Mouse (Mus musculus) hindbrain, embryonic 16.5 days (tissue): ENCODE measurements around the gene Cdc34. TPM values are rescaled to one million over a fixed set of nuclear protein-coding genes. Genes with fewer than 3 reads are reported as not detected.

ENCODE experiments used
- ATAC-seq: fragments of 200-750 bp; cut with Nextera tagmentation; 2 replicates; pipeline ENCODE4 v1.8.0; 2017; ENCODE audit warnings: moderate TSS enrichment, moderate library complexity
- H3K27ac ChIP-seq: fragments of 300-500 bp; sonication (generic); 2 replicates; pipeline ENCODE4 v1.5.1; 2014; ENCODE audit warnings: low read depth, mild to moderate bottlenecking, control low read depth, low read length, moderate library complexity
- H3K27me3 ChIP-seq: fragments of 300-500 bp; sonication (generic); replicated peaks from 2 replicates; pipeline ENCODE4 v1.6.1; 2014; ENCODE audit warnings: low read length; ENCODE audit not compliant: control insufficient read depth, insufficient read depth
- H3K36me3 ChIP-seq: fragments of 300-500 bp; sonication (generic); 2 replicates; pipeline ENCODE4 v1.6.1; 2014; ENCODE audit warnings: mild to moderate bottlenecking, low read length, moderate library complexity, mixed read lengths; ENCODE audit not compliant: control insufficient read depth, insufficient read depth
- H3K4me1 ChIP-seq: fragments of 300-500 bp; sonication (generic); 2 replicates; pipeline ENCODE4 v1.6.1; 2014; ENCODE audit warnings: low read depth, low read length; ENCODE audit not compliant: control insufficient read depth, insufficient read depth
- H3K4me2 ChIP-seq: fragments of 300-500 bp; sonication (generic); 2 replicates; pipeline ENCODE4 v1.6.1; 2014; ENCODE audit warnings: mild to moderate bottlenecking, low read length, control low read depth, moderate library complexity
- H3K4me3 ChIP-seq: fragments of 300-500 bp; sonication (generic); 2 replicates; pipeline ENCODE4 v1.5.1; 2014; ENCODE audit warnings: mild to moderate bottlenecking, low read length, control low read depth, moderate library complexity
- H3K9ac ChIP-seq: fragments of 300-500 bp; sonication (generic); 2 replicates; pipeline ENCODE4 v1.6.1; 2014; ENCODE audit warnings: low read depth, mild to moderate bottlenecking, control low read depth, low read length, moderate library complexity
- H3K9me3 ChIP-seq: fragments of 300-500 bp; sonication (generic); 2 replicates; pipeline ENCODE4 v1.6.1; 2014; ENCODE audit warnings: mild to moderate bottlenecking, low read length, moderate library complexity; ENCODE audit not compliant: control insufficient read depth
- WGBS: fragments of 180-500 bp; shearing (Covaris S2); extraction: QIAGEN DNeasy Blood & Tissue Kit; methylation state at CpG from one replicate; pipeline ENCODE4 v1.1.7; 2014; 5-methylcytosine and 5-hydroxymethylcytosine counted together
- polyA plus RNA-seq: library from polyadenylated mRNA; unstranded; fragments of >200 nt; fragmentation: Nextera tagmentation; extraction: Ambion mirVana; gene quantifications from 2 replicates; pipeline ENCODE4 v1.2.1, GENCODE M21; 2015

The Cdc34 gene
- polyA plus RNA-seq, 1 experiment from 2014 or later: 73.5 TPM

DNA sequence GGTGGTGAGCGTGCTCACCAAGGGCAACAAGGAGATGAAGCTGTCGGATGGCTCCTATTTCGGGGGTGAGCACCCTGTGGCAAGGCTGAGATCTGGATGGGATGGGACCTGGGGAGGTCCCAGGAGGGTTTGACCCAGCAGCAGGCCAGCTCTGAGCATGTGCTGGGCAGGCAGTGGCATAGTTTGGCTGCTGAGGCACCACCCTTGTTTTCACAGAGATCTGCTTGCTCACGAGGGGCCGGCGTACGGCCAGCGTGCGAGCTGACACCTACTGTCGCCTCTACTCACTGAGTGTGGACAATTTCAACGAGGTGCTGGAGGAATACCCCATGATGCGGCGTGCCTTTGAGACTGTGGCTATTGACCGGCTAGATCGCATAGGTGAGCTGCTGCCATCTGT is 51.9 kb downstream of the Cdc34 start:
- ATAC-seq: no peak
- no peaks in the 10 kb centered on the region; the same call in 1 of the 2 replicates for H3K4me1 ChIP-seq
- H3K9ac ChIP-seq: no peak overlapping the region
- H3K27ac ChIP-seq: no peak overlapping the region
- no peak overlapping the region for H3K4me2 ChIP-seq
- H3K4me3 ChIP-seq: no peak overlapping the region
- H3K27me3 ChIP-seq: peaks cover 2% of the 10 kb centered on the region; the same call in 1 of the 2 replicates
- peaks cover 61% of the 10 kb centered on the region for H3K36me3 ChIP-seq
- 95% methylated on average over 15 of the region's 15 CpGs for WGBS
- peaks cover 22% of the 10 kb centered on the region for H3K9me3 ChIP-seq

DNA sequence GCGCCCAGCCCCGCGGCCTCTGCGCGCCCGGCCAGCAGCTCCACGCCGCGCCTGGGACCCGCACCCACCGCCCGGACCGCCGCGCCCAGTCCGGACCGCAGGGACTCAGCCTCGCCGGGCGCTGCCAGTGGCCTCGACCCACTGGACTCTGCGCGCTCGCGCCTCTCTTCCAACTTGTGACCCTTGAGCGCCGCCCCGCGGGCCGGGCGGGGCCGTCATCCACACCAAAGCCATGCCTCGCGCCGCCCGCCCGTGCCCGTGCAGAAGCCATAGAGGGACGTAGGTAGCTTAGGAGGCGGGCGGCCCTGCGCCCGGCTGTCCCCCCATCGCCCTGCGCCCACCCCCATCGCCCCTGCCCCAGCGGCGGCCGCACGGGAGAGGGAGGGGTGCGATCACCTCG is 53.4 kb downstream of the Cdc34 start:
- no peak overlapping the region for H3K27ac ChIP-seq
- H3K36me3 ChIP-seq: peaks cover 76% of the 10 kb centered on the region
- H3K9me3 ChIP-seq: peaks cover 37% of the 10 kb centered on the region
- no peaks in the 10 kb centered on the region for H3K4me1 ChIP-seq
- WGBS: 37% methylated on average over 43 of the region's 52 CpGs
- H3K4me3 ChIP-seq: no peak overlapping the region
- peaks cover 2% of the 10 kb centered on the region; the same call in 1 of the 2 replicates for H3K27me3 ChIP-seq
- H3K9ac ChIP-seq: no peak overlapping the region
- H3K4me2 ChIP-seq: no peak overlapping the region; the same call in 1 of the 2 replicates
- ATAC-seq: no peak

DNA sequence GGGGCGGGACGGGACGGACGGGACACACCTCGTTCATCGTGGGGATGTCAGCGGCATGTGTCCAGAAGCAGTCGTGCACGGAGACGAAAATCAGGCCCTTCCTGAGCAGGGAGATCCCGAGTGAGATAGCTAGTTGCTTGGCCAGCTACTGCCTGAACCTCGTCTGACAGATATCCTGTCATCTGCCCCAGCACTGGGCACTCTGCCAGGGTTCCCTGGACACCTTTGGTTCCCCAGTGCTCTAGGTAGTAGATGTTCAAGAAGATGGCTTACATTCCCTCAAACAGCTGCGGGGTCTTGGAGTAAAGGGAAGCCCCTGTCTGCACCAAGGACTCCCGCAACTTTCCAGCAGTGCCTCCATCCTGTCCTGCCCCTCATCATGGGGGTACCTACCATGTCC is 54.7 kb downstream of the Cdc34 start:
- H3K4me2 ChIP-seq: no peak overlapping the region
- no peaks in the 10 kb centered on the region for H3K4me1 ChIP-seq
- no peak overlapping the region for H3K27ac ChIP-seq
- peaks cover 44% of the 10 kb centered on the region for H3K9me3 ChIP-seq
- no peak overlapping the region for H3K9ac ChIP-seq
- ATAC-seq: no peak
- H3K36me3 ChIP-seq: peaks cover 82% of the 10 kb centered on the region
- WGBS: 85% methylated on average over 12 of the region's 14 CpGs
- peaks cover 2% of the 10 kb centered on the region; the same call in 1 of the 2 replicates for H3K27me3 ChIP-seq
- H3K4me3 ChIP-seq: no peak overlapping the region

Other genes with a start within 250 kb of the Cdc34 start
- 0.04 and 0.06 TPM in 2 replicates for gene Vmn2r83, start 213.5 kb upstream of the Cdc34 start, polyA plus RNA-seq
- gene Plpp2, start 148.4 kb upstream of the Cdc34 start, polyA plus RNA-seq: 20.7 and 22.2 TPM in 2 replicates
- 56.5 and 67.4 TPM in 2 replicates for gene Mier2, start 127.0 kb upstream of the Cdc34 start, polyA plus RNA-seq
- not detected in 2 replicates for gene Theg, start 94.9 kb upstream of the Cdc34 start, polyA plus RNA-seq
- 0.62 and 0.70 TPM in 2 replicates for gene C2cd4c, start 68.2 kb upstream of the Cdc34 start, polyA plus RNA-seq
- gene Shc2, start 44.3 kb upstream of the Cdc34 start, polyA plus RNA-seq: 13.7 and 27.7 TPM in 2 replicates
- gene Odf3l2, start 36.5 kb upstream of the Cdc34 start, polyA plus RNA-seq: 0.37 and 0.89 TPM in 2 replicates
- 0.99 and 1.5 TPM in 2 replicates for gene Madcam1, start 17.6 kb upstream of the Cdc34 start, polyA plus RNA-seq
- gene Tpgs1, start 12.8 kb upstream of the Cdc34 start, polyA plus RNA-seq: 107 and 124 TPM in 2 replicates
- gene Gzmm, start 6.8 kb downstream of the Cdc34 start, polyA plus RNA-seq: 1.7 TPM in 2 replicates
- 1,077 and 1,193 TPM in 2 replicates for gene Bsg, start 22.3 kb downstream of the Cdc34 start, polyA plus RNA-seq
- 1.2 and 1.4 TPM in 2 replicates for gene Hcn2, start 34.4 kb downstream of the Cdc34 start, polyA plus RNA-seq
- gene Polrmt, start 64.4 kb downstream of the Cdc34 start, polyA plus RNA-seq: 37.1 and 50.6 TPM in 2 replicates
- gene Fgf22, start 72.9 kb downstream of the Cdc34 start, polyA plus RNA-seq: 1.9 and 3.1 TPM in 2 replicates
- gene Rnf126, start 84.8 kb downstream of the Cdc34 start, polyA plus RNA-seq: 74.2 and 101 TPM in 2 replicates
- gene Fstl3, start 95.1 kb downstream of the Cdc34 start, polyA plus RNA-seq: 2.6 and 3.0 TPM in 2 replicates
- gene Prss57, start 108.8 kb downstream of the Cdc34 start, polyA plus RNA-seq: 0.31 TPM in 1 of 2 replicates, not detected in the other
- 297 and 309 TPM in 2 replicates for gene Palm, start 111.4 kb downstream of the Cdc34 start, polyA plus RNA-seq
- gene Misp, start 138.8 kb downstream of the Cdc34 start, polyA plus RNA-seq: 0.46 and 0.59 TPM in 2 replicates
- gene Ptbp1, start 172.2 kb downstream of the Cdc34 start, polyA plus RNA-seq: 61.2 and 79.2 TPM in 2 replicates
- gene Prtn3, start 192.3 kb downstream of the Cdc34 start, polyA plus RNA-seq: 10.4 and 11.2 TPM in 2 replicates
- gene Plppr3, start 192.4 kb downstream of the Cdc34 start, polyA plus RNA-seq: 387 and 426 TPM in 2 replicates
- 0.26 and 0.32 TPM in 2 replicates for gene Elane, start 204.1 kb downstream of the Cdc34 start, polyA plus RNA-seq
- not detected in 2 replicates for gene Cfd, start 208.7 kb downstream of the Cdc34 start, polyA plus RNA-seq
- 48.2 and 53.8 TPM in 2 replicates for gene Med16, start 226.7 kb downstream of the Cdc34 start, polyA plus RNA-seq
- 1.4 and 18.3 TPM in 2 replicates for gene Gm26602, start 228.7 kb downstream of the Cdc34 start, polyA plus RNA-seq
- 3.1 and 3.7 TPM in 2 replicates for gene Kiss1r, start 234.8 kb downstream of the Cdc34 start, polyA plus RNA-seq
- 293 and 300 TPM in 2 replicates for gene R3hdm4, start 239.0 kb downstream of the Cdc34 start, polyA plus RNA-seq
- 1.6 and 1.7 TPM in 2 replicates for gene Arid3a, start 244.8 kb downstream of the Cdc34 start, polyA plus RNA-seq